Comparison of ENCODE assay signal across 25 mouse cellular contexts in the genomic region with DNA sequence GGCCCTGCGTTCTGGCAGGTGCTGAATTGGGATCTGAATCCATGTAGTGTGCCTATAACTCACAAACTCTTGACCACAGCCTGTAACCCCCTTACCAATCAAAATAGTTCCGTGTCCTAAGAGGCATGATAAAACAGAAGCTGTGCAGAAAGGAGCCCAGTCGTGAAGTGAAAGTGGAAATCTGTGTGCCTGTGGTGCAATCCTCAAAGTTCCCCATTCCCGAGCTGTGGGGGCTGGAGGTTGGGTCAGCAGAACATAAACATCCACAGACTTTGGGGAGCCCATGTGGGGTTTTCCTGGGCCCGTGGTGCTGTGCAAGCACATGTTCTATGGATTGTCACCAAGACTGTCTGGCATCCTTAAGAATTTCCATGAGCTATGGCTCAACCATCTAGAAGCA. TPM values are rescaled to one million over a fixed set of nuclear protein-coding genes. Genes with fewer than 3 reads are reported as not detected.
"Had no signal": no experiment of that assay in that cellular context is flagged by ENCODE, and none has a peak within 500 bp of the region (broad histone marks: within the 10 kb centered on the region; RNA-seq: fewer than 3 reads in every experiment).

No protein-coding gene starts in this region.

- H3K4me3 ChIP-seq: kidney, embryonic 15.5 days; limb, embryonic 12.5 days; limb, embryonic 15.5 days; liver, embryonic 13.5 days; midbrain, embryonic 12.5 days; midbrain, embryonic 15.5 days; neural tube, embryonic 13.5 days had no signal

- H3K9ac ChIP-seq: kidney, embryonic 15.5 days; limb, embryonic 12.5 days; limb, embryonic 15.5 days; liver, embryonic 13.5 days; lung, embryonic 14.5 days; midbrain, embryonic 12.5 days; midbrain, embryonic 15.5 days; neural tube, embryonic 13.5 days had no signal

- DNase-seq: kidney, adult 8-10 months; kidney, postnatal 10 days; kidney, postnatal 36 days; left cerebral cortex, postnatal 4 days; liver, embryonic 13.5 days; lung, embryonic 14.5 days; lung, postnatal 10 days; retina, postnatal 1 day; thymus, adult 18-20 months; thymus, postnatal 36 days had no signal

- H3K36me3 ChIP-seq: kidney, embryonic 15.5 days; limb, embryonic 12.5 days; limb, embryonic 15.5 days; liver, embryonic 13.5 days; midbrain, embryonic 12.5 days; midbrain, embryonic 15.5 days; neural tube, embryonic 13.5 days had no signal

- H3K9me3 ChIP-seq: kidney, embryonic 15.5 days; limb, embryonic 12.5 days; limb, embryonic 15.5 days; liver, embryonic 13.5 days; midbrain, embryonic 12.5 days; midbrain, embryonic 15.5 days; neural tube, embryonic 13.5 days had no signal

- H3K4me2 ChIP-seq: kidney, embryonic 15.5 days; limb, embryonic 12.5 days; limb, embryonic 15.5 days; liver, embryonic 13.5 days; lung, embryonic 14.5 days; midbrain, embryonic 12.5 days; midbrain, embryonic 15.5 days; neural tube, embryonic 13.5 days had no signal

- H3K27ac ChIP-seq: kidney, embryonic 15.5 days; limb, embryonic 12.5 days; limb, embryonic 15.5 days; liver, embryonic 13.5 days; macrophage; midbrain, embryonic 12.5 days; midbrain, embryonic 15.5 days; neural tube, embryonic 13.5 days had no signal

- ATAC-seq: inflammation-experienced regulatory T-cells, adult 6 months; intestine, embryonic 16.5 days; midbrain, embryonic 15.5 days had no signal

- H3K27me3 ChIP-seq: kidney, embryonic 15.5 days; limb, embryonic 12.5 days; limb, embryonic 15.5 days; liver, embryonic 13.5 days; midbrain, embryonic 12.5 days; midbrain, embryonic 15.5 days; neural tube, embryonic 13.5 days had no signal

- H3K4me1 ChIP-seq: kidney, embryonic 15.5 days; limb, embryonic 12.5 days; limb, embryonic 15.5 days; liver, embryonic 13.5 days; midbrain, embryonic 12.5 days; midbrain, embryonic 15.5 days; neural tube, embryonic 13.5 days had no signal

RNA-seq across cellular contexts. Expression of a gene that starts 21.7 kb away (rescaled TPM):
- total RNA-seq: layer of hippocampus, adult 18-20 months; layer of hippocampus, postnatal 10 days; left cerebral cortex, postnatal 14 days; left cerebral cortex, postnatal 4 days; megakaryocyte-erythroid progenitor cell, adult 5-6 weeks; neutrophil, adult 5-6 weeks had no signal
- polyA plus RNA-seq: macrophage; midbrain, embryonic 12.5 days; midbrain, embryonic 15.5 days; testis, adult 2 months had no signal
